Mouse (Mus musculus) monocyte, adult 5-6 weeks (primary cell): ENCODE data around the gene Adgrg4. TPM values are rescaled to one million over a fixed set of nuclear protein-coding genes. Genes with fewer than 3 reads are reported as not detected.

Experiments
- ATAC-seq: fragments of 153-309, 156-312 bp; replicated peaks from 2 replicates; pipeline ENCODE4 v1.8.0; 2017; ENCODE audit warnings: mild to moderate bottlenecking; ENCODE audit not compliant: low TSS enrichment, insufficient number of reproducible peaks, severe bottlenecking, poor library complexity, low FRiP score
- total RNA-seq: library from RNA; stranded (forward); fragments of 200-1000, 200-491, 200-594 nt; gene quantifications from 3 replicates; pipeline ENCODE4 v1.2.3, GENCODE M21; 2017

The Adgrg4 gene
- total RNA-seq = not detected in 3 replicates

DNA sequence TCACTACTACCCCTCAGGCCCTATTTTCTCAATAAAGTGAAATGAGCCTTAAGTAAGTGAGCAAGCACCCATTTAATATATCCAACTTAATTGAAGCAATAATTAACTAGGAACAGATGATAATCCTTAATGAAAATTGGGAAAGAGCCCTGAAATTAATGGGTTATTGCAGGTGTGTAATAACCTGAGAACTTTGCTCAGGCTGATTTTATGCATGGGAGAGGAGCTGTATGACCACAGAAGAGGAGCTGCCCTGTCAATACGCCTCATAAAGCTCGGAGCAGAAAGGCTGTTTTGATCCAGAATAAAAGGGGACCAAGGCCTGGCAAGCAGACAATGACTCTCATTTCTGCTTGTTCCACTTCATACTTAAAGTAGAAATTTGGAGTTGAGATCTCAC, at the start of gene Adgrg4:
Gene Adgrg4 (plus strand): TSS at position 301 of the 400 bp plus-strand sequence.
- no peak for ATAC-seq

DNA sequence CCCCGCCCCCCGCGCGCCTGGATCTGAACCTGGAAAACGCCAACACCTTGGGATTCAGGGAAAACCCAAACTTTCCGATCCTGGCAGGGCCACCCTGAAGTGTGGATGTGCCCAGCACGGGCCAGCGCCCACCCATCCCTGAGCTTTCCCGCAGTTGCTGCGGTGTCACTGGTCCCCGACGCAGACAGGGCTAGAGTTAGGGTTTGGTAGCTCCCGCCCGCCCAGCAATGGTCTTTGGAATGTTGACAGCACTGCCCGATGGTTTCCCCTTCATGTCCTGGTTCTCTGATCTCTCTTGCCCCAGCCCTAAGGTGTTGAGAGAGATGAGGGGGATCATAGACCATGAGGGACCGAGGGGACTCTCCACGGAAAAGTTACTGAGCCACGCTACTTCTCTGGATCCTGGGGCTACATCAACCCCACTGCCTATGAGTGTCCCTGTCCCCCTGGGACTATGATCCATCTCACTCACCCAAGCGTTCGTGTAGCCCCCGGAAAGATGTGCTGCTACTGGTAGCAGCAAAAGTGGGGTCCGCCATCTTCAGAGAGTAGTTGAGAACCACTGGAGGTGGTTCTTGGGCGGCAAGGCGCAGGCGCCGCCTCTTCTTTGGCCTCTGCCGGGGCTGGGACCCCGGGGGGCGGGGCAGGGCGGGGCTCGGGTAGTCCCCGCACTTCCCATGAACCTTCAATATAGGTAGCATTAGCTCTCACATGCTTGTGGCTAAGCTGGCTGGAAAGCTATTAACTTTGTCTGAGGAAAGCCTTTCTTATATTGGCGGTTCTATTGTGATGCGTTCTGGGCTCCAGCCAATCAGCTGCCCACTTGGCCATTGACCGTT, 48.0 kb upstream of the Adgrg4 start, which contains the start of gene Map7d3:
Gene Map7d3 (minus strand): TSS at position 562 of the 839 bp plus-strand sequence.
- no peak for ATAC-seq

DNA sequence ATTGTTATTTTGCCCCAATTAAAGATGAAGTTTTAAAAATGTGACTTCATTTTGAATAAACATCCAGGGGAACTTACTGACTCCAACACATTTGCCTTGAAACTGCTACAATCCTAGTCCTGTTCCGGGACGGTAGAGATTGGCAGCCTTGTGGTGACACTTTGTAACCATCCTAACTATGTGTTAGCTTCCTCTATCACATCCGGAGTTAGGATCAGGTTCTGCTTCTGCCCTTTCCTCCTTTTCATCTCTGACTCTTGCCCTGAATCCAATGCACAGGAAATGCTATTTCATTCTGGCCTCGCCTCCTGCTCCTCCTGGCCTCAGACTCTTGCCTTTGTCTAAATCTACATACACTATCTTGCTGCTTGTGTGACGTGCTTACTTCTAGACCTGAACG, 42.5 kb upstream of the Adgrg4 start:
- ATAC-seq = peak; percentile 75; the same call in 1 of the 2 replicates

DNA sequence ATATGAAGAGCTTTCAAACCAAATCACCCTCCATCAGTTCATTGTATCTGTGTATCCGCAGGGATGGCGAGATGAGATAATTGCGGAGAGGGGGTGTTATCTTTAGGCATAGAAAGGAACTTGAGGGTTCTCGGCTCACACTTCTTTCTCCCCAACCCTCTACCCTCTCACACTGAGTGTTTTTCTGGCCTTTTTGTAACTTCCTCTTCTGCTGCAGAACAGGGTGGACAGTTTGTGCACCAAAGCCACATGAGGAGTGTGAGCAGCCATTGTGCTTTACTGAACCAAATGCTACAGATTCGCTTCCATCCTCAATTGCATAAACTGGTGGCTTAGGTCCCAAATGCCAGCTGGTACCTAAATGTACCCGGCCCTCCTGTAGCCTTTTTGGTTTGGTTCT, 34.1 kb upstream of the Adgrg4 start:
- no peak for ATAC-seq

DNA sequence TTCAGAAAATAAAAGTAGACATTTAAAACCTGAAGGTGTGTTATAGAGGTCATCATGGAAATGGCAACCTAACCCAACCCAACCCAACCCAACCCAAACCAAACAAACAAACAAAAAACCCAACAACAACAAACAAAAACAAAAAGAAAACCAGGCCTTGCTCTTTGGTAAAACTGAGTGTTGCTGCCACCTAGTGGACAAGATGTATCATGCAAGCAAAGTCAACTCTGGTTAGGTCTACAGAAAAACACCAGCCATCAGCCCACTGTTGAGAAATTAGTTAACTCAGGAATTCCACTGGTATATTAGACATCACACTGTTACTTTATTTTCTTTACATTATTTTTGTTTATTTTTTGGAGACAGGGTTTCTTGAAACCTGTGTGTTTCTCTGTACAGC, 30.6 kb upstream of the Adgrg4 start:
- no peak for ATAC-seq

DNA sequence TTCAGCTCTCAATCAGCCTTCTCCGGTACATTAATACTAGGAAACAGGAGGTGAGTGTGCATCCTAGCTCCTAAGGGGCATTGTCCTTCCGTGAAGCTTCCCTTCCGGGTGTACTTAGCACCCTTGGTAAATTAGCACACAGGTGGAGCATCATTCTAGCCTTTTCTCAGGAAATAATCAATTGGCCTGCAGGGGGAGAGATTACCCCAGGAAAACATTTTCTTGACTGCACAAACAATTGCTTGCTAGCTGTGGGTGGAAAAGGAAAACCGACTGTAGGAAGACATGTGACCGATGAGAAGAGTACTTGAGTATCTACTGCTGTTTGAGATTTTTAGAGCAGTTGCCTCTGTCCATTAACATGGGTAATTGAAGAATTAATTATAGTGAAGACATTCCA, 28.7 kb upstream of the Adgrg4 start:
- ATAC-seq = no peak

DNA sequence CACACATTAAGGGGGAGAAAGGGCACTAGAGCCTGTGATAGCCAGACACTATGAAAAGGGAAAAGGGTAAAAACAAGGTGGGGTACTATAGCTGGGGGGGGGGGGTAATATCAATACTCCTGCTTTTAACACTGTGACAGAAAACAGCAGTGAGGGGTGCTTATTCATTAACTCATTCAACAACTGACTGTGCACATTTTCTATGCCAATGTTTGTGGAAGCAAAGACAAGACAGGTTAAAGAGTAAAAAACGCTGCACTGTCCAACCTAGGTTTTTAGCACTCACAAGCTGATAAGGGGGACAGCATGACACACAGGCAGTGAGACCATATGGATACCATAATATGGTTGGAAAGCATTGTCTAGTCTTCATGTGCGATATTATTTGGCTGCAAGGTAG, 142.9 kb downstream of the Adgrg4 start:
- ATAC-seq = no peak

DNA sequence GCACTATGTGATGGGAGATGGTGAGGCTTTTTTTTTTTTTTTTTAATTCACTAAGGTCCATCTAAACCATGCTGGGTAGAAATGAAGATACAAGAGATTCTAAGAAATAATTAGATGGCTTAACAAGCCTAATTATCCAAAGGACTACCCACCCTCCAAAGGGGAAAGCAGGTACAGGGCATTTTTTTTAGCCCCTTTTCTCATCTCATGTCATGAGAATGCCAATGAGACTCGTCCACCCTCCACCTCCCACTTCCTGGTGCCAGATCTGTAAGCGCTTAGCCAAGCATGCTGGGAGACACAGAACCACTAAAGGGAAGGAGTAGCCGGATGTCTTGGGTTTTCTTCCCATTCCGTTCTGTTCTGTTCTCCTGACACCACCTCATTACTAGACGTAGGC, 172.8 kb downstream of the Adgrg4 start, which contains the start of gene Brs3:
Gene Brs3 (plus strand): TSS at position 301 of the 400 bp plus-strand sequence.
- no peak for ATAC-seq

DNA sequence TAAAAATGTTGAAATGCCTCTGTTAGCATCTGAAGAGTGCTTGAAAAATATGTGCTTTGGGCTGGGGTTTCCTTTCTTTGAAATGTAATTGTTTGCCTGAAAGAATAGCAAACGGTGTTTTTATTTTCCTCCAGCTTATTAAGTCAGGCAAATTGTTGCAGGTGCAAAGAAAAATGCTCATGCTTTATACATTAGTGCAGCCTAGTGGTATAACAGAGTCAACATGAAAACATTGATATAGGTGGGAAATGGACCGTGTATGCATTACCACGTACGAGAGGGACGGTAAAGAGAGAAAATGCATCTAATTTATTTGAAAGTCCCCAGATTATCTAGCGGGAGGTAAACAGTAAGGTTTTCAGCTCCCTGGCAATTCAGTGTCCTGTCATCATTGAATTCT, 173.9 kb downstream of the Adgrg4 start:
- no peak for ATAC-seq

Other genes with a start within 250 kb of the Adgrg4 start
- 0.67 to 22.2 TPM (median 0.96 TPM) in 3 replicates for gene Fhl1, start 138.4 kb upstream of the Adgrg4 start, total RNA-seq
- 1.3 to 1.9 TPM in 2 of 3 replicates, not detected in the other for gene Map7d3, start 47.8 kb upstream of the Adgrg4 start, total RNA-seq
- gene Brs3, start 172.9 kb downstream of the Adgrg4 start, total RNA-seq = not detected in 3 replicates
- gene Htatsf1, start 183.4 kb downstream of the Adgrg4 start, total RNA-seq = 60.6 to 68.6 TPM (median 65.6 TPM) in 3 replicates
- not detected in 3 replicates for gene Vgll1, start 217.9 kb downstream of the Adgrg4 start, total RNA-seq